Mouse (Mus musculus) embryonic facial prominence, embryonic 11.5 days (tissue): Measurements from ENCODE around the gene Utp20. TPM values are rescaled to one million over a fixed set of nuclear protein-coding genes. Genes with fewer than 3 reads are reported as not detected.
"Not testable (repeated sequence)": the region's sequence is repeated elsewhere in the genome, so short reads cannot be mapped to it uniquely, and the experiment has no call there.

Experiments used
- ATAC-seq: fragments of 200-750 bp; cut with Nextera tagmentation; replicated peaks from 2 replicates; pipeline ENCODE4 v1.8.0; 2017; ENCODE audit warnings: low read depth; ENCODE audit not compliant: insufficient number of reproducible peaks, low FRiP score, low TSS enrichment
- DNase-seq: peaks from one replicate; pipeline ENCODE4 v3.0.0-alpha.2; 2015; ENCODE audit warnings: low spot score
- H3K27ac ChIP-seq: fragments of 300-500 bp; sonication (generic); replicated peaks from 2 replicates; pipeline ENCODE4 v1.5.1; 2014; ENCODE audit warnings: mild to moderate bottlenecking, low read depth, low read length, control low read depth
- H3K27me3 ChIP-seq: fragments of 300-500 bp; sonication (generic); 2 replicates; pipeline ENCODE4 v1.6.1; 2014; ENCODE audit warnings: mild to moderate bottlenecking, low read length, moderate library complexity, mixed read lengths; ENCODE audit not compliant: control insufficient read depth, insufficient read depth
- H3K36me3 ChIP-seq: fragments of 300-500 bp; sonication (generic); replicated peaks from 2 replicates; pipeline ENCODE4 v1.6.1; 2014; ENCODE audit warnings: low read depth, mild to moderate bottlenecking, low read length, moderate library complexity, mixed read lengths; ENCODE audit not compliant: control insufficient read depth, insufficient read depth
- H3K4me1 ChIP-seq: fragments of 300-500 bp; sonication (generic); 2 replicates; pipeline ENCODE4 v1.6.1; 2014; ENCODE audit warnings: low read length, mixed read lengths; ENCODE audit not compliant: control insufficient read depth, insufficient read depth
- H3K4me2 ChIP-seq: fragments of 300-500 bp; sonication (generic); 2 replicates; pipeline ENCODE4 v1.6.1; 2014; ENCODE audit warnings: low read depth, mild to moderate bottlenecking, control low read depth, low read length, moderate library complexity
- H3K4me3 ChIP-seq: fragments of 300-500 bp; sonication (generic); 2 replicates; pipeline ENCODE4 v1.5.1; 2014; ENCODE audit warnings: low read depth, low read length, control low read depth
- H3K9ac ChIP-seq: fragments of 300-500 bp; sonication (generic); replicated peaks from 2 replicates; pipeline ENCODE4 v1.6.1; 2014; ENCODE audit warnings: mild to moderate bottlenecking, control low read depth, low read length
- H3K9me3 ChIP-seq: fragments of 300-500 bp; sonication (generic); replicated peaks from 2 replicates; pipeline ENCODE4 v1.6.1; 2016; ENCODE audit warnings: mild to moderate bottlenecking, low read length, inconsistent platforms, mixed read lengths; ENCODE audit not compliant: control insufficient read depth
- WGBS: fragments of 180-500 bp; shearing (Covaris S2); extraction: QIAGEN DNeasy Blood & Tissue Kit; methylation state at CpG from one replicate; pipeline ENCODE4 v1.1.7; 2014; 5-methylcytosine and 5-hydroxymethylcytosine counted together
- polyA plus RNA-seq: library from polyadenylated mRNA; unstranded; fragments of >200 nt; fragmentation: Nextera tagmentation; extraction: Ambion mirVana; gene quantifications from 2 replicates; pipeline ENCODE4 v1.2.1, GENCODE M21; 2014

Utp20 gene
- polyA plus RNA-seq, 1 experiment from 2014 or later: 26.0 TPM

DNA sequence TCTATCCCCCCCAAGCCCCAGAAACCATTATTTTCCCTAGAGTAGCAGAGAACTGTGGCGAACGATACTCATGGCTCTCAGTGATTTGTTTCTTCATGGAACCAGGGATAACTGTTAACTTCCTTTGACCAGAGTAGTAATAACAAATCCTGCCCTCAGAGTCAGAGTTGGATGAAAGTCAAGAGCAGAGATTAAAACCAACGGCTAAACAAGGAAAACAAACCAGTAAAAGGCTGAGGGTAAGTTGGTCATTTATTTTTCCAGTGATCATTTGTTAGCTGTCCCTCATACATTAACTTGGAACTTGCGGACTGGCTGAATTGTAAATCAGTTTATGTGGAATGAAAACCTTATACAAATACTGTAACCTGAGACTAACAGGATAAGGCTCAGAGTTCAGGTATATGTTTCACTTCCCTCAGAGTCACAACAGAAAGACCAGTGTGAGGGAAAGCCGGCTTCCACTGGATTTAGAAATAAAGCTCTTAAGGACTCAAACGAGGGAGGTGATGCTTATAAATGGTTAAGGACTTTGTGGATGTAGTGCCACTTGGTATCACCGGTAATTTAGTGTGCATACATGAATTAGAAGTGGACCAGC lies 22.4 kb upstream of the Utp20 start:
- Histone ChIP-seq H3K4me1 (no peaks in the 10 kb centered on the region), H3K27ac (no peak overlapping the region), H3K36me3 (no peaks in the 10 kb centered on the region), H3K4me2 (no peak overlapping the region), H3K9me3 (no peaks in the 10 kb centered on the region), H3K27me3 (no peaks in the 10 kb centered on the region), H3K9ac (no peak overlapping the region), H3K4me3 (no peak overlapping the region)
- DNase-seq (peak; percentile 18), ATAC-seq (no peak)
- 67% methylated on average over 7 of the region's 7 CpGs for WGBS

DNA sequence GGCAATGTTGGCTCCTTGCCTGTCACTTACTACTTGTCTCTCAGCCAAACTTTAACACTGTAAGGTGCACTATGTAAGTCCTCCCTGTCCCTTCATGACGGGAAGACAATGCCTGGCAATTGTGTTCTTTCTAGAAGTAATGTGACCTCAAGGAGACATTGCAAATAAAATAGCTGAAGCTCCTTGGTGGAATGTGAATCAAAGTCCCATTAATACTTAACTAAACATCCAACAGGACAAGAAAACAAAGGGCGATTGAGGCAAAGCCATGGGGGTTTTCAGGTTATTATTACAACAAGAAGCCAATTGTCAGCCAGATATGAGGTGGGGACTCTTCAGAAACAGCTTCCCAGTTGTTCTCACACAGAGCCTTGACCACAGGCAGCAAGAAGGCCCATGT lies 7.6 kb upstream of the Utp20 start:
- H3K9ac ChIP-seq: no peak overlapping the region
- H3K27me3 ChIP-seq: no peaks in the 10 kb centered on the region
- no peak overlapping the region for H3K27ac ChIP-seq
- ATAC-seq (no peak), DNase-seq (no peak)
- H3K4me2 ChIP-seq: no peak overlapping the region
- H3K4me1 ChIP-seq: no peaks in the 10 kb centered on the region
- WGBS: 57% methylated on average over 2 of the region's 2 CpGs
- H3K36me3 ChIP-seq: no peaks in the 10 kb centered on the region
- H3K4me3 ChIP-seq: no peak overlapping the region
- no peaks in the 10 kb centered on the region for H3K9me3 ChIP-seq

DNA sequence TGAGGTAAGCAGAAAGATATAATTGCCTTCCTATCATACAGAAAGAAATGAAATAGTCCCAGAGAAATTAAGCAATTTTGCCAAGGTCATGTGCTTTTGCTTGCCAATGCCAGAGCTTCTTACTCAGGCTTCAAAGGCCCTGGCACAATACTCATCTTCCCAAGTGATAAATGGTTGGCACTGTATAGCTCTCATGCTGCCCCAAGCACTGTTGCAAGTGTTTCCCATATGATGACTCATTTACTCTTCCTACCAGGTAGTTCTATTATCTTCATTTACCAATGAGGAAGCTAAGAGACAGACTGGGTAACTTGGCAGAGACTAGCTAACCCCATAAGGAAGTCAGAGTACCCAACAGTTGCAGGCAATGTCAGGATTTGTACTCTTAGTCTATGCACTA lies 1.8 kb upstream of the Utp20 start:
- no peak for DNase-seq
- no peak for ATAC-seq

DNA sequence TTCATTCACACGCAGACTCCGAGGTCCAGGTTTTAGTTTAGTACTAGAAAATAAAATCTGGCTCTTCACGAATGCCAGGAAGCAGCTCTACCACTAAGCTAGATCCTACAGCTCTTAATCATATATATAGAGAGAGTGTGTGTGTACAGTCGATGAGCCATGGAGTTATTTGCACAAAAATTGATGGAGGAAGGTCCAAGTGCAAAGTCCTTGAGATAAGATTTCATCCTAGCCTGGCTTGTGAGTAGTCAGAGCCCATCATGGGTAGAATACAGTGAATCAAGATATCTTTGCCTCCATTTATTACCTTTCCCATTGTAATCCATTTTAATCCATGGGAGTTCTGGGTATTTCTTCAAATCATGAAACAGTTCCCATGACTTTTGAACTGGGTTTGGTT lies 992 bp upstream of the Utp20 start:
- no peaks in the 10 kb centered on the region for H3K4me1 ChIP-seq

More for the DNA sequence above, 1.8 kb upstream of the Utp20 start:
- no peak overlapping the region for H3K27ac ChIP-seq
- no peaks in the 10 kb centered on the region for H3K4me1 ChIP-seq
- no peaks in the 10 kb centered on the region; the same call in 1 of the 2 replicates for H3K36me3 ChIP-seq
- no peak overlapping the region for H3K9ac ChIP-seq
- no peak overlapping the region for H3K4me3 ChIP-seq
- H3K9me3 ChIP-seq: no peaks in the 10 kb centered on the region
- no peak overlapping the region for H3K4me2 ChIP-seq
- H3K27me3 ChIP-seq: no peaks in the 10 kb centered on the region

DNA sequence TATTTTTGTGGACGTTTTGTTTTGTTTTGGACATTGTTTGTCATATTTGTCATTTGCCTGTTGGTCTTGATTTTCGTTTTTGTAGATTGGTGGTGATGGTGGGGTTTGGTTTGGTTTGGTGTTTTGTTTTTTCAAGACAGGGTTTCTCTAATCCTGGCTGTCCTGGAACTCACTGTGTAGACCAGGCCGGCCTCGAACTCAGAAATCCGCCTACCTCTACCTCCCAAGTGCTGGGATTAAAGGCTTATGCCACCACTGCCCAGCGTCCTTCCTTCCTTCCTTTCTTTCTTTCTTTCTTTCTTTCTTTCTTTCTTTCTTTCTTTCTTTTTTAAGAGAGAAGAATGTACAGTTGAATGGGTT lies 323 bp upstream of the Utp20 start:
- H3K4me1 ChIP-seq, DNase-seq, H3K9me3 ChIP-seq, H3K27me3 ChIP-seq, H3K36me3 ChIP-seq, H3K27ac ChIP-seq: not testable (repeated sequence)
- peak; percentile 50 for ATAC-seq
- Histone ChIP-seq H3K4me2 (peak overlapping the region; percentile 43), H3K9ac (peak overlapping the region; percentile 75), H3K4me3 (peak overlapping the region; percentile 92)
- 1% methylated on average over 6 of the region's 6 CpGs for WGBS

More for the DNA sequence above, 992 bp upstream of the Utp20 start:
- Histone ChIP-seq H3K27me3 (no peaks in the 10 kb centered on the region), H3K36me3 (no peaks in the 10 kb centered on the region; the same call in 1 of the 2 replicates), H3K4me3 (no peak overlapping the region), H3K9ac (no peak overlapping the region), H3K4me2 (no peak overlapping the region), H3K27ac (no peak overlapping the region), H3K9me3 (no peaks in the 10 kb centered on the region)
- 90% methylated on average over 4 of the region's 4 CpGs for WGBS
- ATAC-seq (no peak), DNase-seq (no peak)

DNA sequence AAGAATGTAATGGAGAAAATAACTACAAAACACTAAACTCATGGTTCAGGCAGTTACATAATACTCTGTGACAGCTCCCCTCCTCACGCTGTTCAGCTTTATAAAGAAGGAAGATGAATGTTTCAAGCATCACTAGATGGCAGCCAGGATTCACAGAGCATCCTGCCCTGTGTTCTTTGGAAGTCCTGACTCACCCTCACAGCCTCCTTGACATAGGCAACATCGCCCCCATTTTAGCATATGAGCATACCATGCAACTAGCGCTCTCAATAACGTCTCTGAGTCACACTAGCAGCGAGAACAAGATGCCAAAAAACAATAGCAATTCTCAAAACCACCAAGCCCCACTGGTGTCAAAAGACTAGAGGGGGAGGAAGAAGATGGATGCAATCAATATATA lies 9.3 kb downstream of the Utp20 start:
- Histone ChIP-seq H3K36me3 (peaks cover 2% of the 10 kb centered on the region), H3K9me3 (no peaks in the 10 kb centered on the region), H3K4me1 (no peaks in the 10 kb centered on the region), H3K27ac (no peak overlapping the region), H3K4me2 (no peak overlapping the region), H3K4me3 (no peak overlapping the region), H3K27me3 (no peaks in the 10 kb centered on the region), H3K9ac (no peak overlapping the region)
- ATAC-seq: no peak
- WGBS: 90% methylated on average over 5 of the region's 5 CpGs
- DNase-seq: no peak

DNA sequence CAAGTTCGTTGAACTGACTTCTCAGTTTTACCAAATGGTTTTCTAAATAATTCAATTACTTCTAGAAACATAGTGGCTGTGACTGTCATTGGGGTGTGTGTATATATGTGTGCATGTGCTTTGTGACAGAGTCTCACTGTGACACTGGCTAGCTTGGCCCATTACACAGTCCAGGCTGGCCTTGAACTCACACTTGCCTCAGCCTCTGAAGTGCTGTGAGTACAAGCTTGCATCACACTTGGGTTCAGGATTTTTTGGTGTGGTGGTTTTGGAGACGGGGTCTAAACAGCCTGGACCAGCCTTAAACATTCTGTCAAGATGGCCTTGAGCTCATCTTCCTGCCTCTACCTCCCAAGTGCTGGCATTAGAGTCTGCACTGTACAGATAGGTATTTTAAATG lies 11.3 kb downstream of the Utp20 start:
- WGBS: 85% methylated on average over 2 of the region's 2 CpGs
- Histone ChIP-seq H3K36me3 (peaks cover 2% of the 10 kb centered on the region), H3K9me3 (no peaks in the 10 kb centered on the region), H3K4me1 (no peaks in the 10 kb centered on the region), H3K9ac (no peak overlapping the region), H3K4me2 (no peak overlapping the region), H3K4me3 (no peak overlapping the region), H3K27me3 (no peaks in the 10 kb centered on the region), H3K27ac (no peak overlapping the region)
- DNase-seq (no peak), ATAC-seq (no peak)

DNA sequence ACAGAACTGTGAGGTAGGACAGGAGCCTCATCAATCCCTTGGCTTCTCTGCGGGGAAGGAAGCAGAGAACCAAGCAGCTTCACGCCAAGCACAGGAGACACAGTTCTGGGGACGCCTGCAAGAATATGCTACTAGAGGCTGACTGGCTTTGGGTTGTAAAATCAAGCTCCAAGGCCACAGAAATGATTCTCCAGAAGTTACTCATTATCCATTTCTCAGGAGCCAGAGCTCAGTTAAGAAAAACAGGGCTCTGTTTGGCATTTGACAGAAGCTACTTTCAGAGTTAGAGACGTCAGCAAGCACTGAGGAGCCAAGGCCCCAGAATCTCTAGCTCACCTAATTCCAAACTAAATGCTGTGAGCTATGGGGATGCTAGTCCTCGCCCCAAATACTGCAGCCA lies 14.9 kb downstream of the Utp20 start:
- Histone ChIP-seq H3K4me1 (no peaks in the 10 kb centered on the region), H3K36me3 (0 out of 2 replicates have a peak, but pooled peaks cover 2% of the 10 kb centered on the region), H3K4me2 (no peak overlapping the region), H3K9ac (no peak overlapping the region), H3K27ac (no peak overlapping the region), H3K27me3 (no peaks in the 10 kb centered on the region), H3K4me3 (no peak overlapping the region), H3K9me3 (no peaks in the 10 kb centered on the region)
- 93% methylated on average over 5 of the region's 5 CpGs for WGBS
- DNase-seq (no peak), ATAC-seq (no peak)
